Mouse (Mus musculus) thymus, postnatal 0 days (tissue): ENCODE measurements around the gene Ncf2. TPM values are rescaled to one million over a fixed set of nuclear protein-coding genes. Genes with fewer than 3 reads are reported as not detected.

Experiments used
- DNase-seq: peaks from one replicate; pipeline ENCODE4 v3.0.0-alpha.2; 2015; ENCODE audit warnings: low spot score
- polyA plus RNA-seq: library from polyadenylated mRNA; unstranded; fragments of >200 nt; fragmentation: Nextera tagmentation; extraction: Ambion mirVana; gene quantifications from 2 replicates; pipeline ENCODE4 v1.2.1, GENCODE M21; 2015

The Ncf2 gene
- polyA plus RNA-seq, 1 experiment from 2014 or later = 9.0 TPM

DNA sequence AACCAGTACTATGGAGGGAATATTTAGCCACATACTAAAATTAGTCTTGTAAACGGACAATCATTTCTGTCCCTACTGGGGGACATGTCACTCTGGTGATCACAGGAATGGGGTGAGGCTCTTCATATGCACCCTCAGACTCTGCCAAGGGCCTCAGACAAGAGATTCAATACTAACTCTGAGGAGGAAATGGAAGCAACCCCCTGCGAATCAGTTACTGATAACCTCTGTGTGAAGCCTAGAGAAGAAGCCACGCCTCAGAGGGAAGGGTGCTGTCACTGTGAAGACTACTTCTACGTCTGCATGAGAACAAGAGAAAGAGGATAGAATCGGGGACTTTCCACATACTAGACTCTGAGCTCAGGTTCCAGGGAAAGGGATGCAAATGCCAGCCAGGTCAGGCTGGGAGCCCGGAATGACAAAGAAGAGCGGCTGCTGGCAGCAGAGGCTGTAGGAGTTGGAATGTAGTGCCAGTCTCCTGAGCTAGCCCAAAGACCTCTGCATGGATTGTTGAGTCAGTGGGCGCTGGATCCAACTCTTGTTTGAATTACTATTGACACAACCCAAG lies 4.2 kb upstream of the Ncf2 start:
- DNase-seq = no peak

- no peak for DNase-seq
Observed at GRCm38 (mm10) chr1:152796683-152797263, 3.2 kb upstream of the Ncf2 start.

DNA sequence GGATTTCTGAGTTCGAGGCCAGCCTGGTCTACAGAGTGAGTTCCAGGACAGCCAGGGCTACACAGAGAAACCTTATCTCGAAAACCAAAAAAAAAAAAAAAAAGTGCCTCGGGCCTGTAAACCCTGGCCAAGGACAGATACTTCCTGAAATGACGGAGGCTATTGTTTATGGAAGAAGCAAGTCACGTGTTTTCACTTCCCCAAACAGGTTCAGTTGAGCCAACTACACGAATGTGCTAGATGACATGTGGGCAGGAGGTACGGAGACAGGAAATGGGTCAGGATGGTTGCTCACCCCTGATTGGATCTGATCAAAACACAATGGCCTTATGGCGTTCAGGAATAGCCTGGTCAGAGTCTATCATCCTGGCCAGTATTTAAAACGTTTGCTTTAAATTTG lies 1.9 kb upstream of the Ncf2 start:
- no peak for DNase-seq

DNA sequence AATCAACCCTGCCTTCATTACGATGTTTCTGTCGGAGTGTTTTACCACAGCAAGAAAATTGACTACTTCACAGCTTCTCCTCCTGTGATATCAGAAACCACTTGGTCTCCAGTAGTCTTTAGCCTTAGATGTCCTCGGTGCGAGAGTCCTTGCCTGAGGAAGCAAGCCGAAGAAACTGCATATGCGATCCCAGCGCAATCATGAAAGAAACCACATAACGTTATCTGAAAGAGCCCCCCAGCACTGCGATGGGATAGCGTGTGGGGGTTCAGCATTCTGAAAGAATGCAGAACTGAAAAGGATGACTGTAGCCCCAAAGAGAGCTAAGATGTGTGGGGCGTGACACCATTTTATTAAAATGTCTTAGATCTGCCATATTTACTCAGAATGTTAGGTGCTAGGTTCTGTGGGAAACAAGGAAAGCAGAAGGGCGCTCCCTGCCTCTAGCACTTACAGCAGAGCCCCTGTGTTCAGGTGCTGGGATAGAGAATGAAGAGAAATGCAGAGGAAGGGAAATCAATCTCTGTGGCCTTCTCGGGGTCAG lies 711 bp downstream of the Ncf2 start:
- DNase-seq = no peak

GRCm38 (mm10) chr1:152804907-152805306 lies 4.9 kb downstream of the Ncf2 start:
- no peak for DNase-seq

DNA sequence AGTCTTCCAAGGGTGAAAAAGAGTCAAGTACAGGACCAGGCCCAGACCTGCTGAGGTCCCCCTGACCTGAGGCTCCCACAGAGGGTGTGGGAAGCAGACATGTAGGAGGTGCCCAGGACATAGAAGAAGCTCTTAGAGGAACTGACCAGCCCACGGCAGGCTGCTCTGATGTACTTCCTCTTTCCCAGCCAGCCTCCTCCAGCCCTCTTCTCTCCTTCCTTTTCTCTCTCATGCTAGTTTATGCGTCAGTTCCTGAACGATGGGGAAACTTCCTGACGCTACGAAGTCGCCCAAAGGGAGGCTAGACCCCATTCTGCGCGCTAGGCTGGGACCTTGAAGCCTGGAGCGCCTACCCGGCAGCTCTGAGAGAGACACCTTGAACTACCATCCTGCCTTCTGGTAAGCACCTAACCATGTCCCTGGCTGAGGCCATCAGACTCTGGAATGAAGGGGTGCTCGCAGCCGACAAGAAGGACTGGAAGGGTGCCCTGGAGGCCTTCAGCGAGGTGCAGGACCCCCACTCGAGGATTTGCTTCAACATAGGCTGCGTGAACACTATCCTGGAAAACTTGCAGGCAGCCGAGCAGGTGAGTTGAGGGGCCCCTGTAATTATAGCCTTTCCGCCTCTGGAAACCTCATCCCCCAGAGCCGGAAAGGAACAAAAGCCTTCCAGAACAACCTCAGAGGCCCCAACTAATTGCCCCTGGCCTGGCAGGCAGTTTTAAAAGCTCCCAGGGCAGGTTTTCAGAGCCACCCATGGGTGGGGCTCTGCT lies 7.8 kb downstream of the Ncf2 start:
- no peak for DNase-seq

- no peak for DNase-seq
Observed at GRCm38 (mm10) chr1:152808392-152808680, 8.3 kb downstream of the Ncf2 start.

GRCm38 (mm10) chr1:152809541-152810252 lies 9.7 kb downstream of the Ncf2 start:
- no peak for DNase-seq

DNA sequence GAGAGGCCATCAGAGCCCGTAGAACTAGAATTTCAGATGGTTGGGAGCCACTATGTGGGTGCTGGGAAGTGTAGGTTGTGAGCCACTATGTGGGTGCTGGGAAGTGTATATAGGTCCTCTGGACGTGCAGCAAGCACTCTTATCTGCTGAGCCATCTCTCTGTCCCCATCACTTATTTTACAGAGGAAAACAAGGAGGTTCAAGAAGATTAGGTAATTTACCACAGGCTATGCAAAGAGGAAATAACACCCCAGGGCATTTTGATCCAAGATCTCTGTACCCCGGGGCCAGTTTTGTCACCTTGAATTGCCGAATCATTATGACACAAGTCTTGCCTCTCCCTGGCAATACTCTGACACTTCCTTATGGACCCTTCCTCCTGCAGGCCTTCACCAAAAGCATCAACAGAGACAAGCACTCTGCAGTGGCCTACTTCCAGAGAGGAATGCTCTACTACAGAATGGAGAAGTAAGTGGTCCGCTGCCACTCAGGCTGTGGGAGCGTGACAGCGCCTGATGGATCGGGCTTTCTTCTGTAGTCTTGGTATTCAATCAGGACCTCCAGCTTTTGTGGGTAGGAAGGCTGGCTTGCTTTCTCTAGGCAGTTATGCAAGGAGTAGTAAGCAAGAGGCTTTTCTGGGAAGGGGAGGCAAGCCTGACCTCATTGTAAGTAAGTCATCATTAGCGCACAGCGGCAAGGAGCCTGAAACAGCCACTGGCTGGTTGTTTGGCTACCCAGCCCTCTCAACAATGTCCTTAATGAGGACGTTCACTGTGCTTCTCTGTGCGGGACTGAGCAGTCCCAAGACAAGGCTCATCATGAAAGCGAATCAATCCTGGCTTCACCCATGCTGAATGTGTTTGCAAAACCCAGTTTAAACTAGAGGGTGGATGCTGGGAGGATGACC lies 10.8 kb downstream of the Ncf2 start:
- DNase-seq = no peak

- DNase-seq = no peak
Observed at GRCm38 (mm10) chr1:152815265-152815701, 15.3 kb downstream of the Ncf2 start.

- no peak for DNase-seq
Observed at GRCm38 (mm10) chr1:152817027-152817769, 17.2 kb downstream of the Ncf2 start.

DNA sequence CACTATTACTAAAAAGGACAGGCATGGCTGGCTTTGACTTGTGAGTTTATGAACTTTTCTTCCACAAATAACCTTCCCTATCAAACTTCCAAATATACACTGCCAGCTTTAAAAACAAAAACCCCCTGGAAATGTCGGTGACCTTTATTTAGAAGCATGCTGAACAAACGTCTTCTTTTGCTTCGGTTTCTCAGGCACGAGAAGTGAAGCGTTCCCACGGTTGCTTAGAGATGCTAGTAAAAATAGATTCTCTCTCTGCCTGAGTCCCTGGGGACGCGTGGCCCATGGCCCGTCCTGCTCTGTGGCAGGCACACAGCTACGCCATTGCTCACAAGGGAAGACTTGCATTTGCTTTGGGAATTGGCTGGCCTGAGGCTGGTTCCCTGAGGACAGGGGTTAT lies 17.8 kb downstream of the Ncf2 start:
- no peak for DNase-seq

DNA sequence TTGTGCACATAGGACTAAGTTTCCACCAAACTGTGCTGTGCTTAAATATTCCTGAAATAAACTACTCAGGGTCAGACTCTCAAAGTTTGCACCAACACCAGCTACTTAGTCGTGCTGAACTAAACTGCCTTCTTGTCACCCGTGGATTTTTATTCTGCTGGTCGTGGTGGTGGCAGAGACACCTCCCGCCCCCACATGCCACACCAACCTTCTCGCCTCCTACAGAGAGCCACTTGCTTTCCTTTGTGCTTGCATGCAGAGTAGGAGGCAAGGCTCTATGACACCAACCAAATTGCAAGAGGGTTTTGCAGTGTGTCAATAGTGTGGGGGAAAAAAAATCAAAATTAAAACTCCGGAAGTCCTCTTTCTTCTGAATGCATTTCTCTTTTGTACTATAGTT lies 19.6 kb downstream of the Ncf2 start:
- DNase-seq = no peak

DNA sequence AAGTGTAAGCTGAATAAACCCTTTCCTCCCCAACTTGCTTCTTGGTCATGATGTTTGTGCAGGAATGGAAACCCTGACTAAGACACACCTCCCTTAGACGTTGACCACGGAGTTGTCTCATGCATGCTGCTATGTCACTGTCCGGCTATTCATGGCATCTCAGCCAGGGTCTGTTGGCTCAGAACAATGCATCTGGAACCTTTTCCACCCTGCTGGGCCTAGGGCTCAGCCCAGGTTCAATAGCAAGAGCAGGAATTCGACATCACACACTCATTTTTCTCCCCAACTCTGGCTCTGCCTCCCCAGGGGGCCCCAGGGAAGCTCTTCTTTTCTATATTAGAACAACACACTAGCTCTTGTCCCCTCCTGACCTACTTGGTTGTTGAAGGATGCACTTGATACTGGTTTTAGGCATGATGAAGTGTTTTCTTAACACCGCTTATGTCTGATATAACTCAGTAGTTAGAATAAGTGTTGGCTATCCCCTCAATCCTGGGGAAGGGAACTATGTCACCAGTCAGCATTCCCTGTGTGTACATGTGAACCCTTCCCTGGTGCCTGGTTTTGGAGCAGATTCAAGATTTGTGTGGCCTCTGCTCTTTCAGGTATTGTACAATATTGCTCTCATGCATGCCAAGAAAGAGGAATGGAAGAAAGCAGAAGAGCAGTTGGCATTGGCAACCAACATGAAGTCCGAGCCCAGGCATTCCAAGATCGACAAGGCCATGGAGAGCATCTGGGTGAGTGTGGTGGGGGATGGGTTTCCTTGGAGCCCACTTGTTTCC lies 21.1 kb downstream of the Ncf2 start:
- DNase-seq = no peak

DNA sequence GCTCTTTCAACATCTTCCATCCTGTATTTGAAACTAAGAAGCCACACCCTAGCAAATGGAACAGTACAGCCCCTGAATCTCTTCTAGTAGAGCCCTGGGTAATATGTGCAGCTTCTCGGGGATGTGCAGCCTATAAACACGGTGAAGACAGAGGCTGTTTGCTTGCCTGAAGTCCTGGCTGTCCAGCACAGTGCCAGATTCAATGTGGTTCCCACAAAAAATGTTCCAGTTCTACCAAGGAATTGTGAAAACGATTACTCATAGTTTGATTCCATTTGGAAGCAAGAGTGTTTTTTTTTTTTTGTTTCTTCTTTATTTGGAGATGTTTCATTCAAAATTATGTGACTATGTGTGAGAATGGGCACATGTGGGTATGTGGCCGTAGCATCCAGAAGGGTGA lies 21.8 kb downstream of the Ncf2 start:
- DNase-seq = no peak

- no peak for DNase-seq
Observed at GRCm38 (mm10) chr1:152824206-152824605, 24.2 kb downstream of the Ncf2 start.

DNA sequence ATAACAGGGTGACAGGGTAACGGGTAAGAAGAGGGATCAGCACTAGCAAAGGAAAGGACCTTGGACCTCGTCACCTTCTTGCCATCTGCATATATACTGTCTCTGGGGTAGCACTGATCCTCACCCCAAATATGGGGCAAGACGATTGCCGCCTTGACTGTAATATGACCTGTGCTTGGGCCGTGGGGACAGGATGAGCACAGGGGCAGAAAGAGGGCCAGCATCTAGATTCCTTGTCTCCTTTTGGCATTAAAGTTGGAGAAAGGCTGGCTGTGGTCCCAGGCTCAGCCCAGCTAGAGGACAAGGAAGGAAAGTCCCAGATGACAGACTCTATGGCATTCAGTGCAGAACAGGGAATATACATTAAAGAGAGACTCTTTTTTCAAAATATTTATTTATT lies 26.5 kb downstream of the Ncf2 start:
- no peak for DNase-seq

- DNase-seq = no peak
Observed at GRCm38 (mm10) chr1:152828168-152828567, 28.2 kb downstream of the Ncf2 start.

- DNase-seq = no peak
Observed at GRCm38 (mm10) chr1:152828637-152829355, 28.8 kb downstream of the Ncf2 start.
